Mouse (Mus musculus): Measurements from ENCODE around the gene Olfr514. TPM values are rescaled to one million over a fixed set of nuclear protein-coding genes. Genes with fewer than 3 reads are reported as not detected.

The Olfr514 gene
- total RNA-seq (2023) = not detected

DNA sequence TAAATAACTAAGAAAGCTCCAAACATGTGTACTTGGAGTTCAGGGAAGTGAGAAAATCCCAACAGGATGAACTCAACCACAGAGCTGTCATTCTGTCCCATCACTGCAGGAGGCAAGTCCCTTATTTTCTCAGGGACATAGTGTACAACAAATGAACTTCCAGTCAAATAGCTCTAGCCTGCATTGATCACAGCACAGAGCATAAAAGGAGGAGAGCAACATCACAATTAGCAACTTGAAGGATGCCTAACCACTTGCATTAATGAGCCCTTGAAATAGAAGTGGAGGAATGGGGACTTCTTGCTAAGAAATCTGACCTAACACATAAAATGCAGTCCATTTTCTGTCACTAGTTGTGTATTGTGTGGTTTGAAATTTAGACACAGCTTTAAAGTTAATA, at the start of gene Olfr514:
Olfr514 (minus strand) TSS at position 101 of the 400 bp plus-strand sequence.

DNA sequence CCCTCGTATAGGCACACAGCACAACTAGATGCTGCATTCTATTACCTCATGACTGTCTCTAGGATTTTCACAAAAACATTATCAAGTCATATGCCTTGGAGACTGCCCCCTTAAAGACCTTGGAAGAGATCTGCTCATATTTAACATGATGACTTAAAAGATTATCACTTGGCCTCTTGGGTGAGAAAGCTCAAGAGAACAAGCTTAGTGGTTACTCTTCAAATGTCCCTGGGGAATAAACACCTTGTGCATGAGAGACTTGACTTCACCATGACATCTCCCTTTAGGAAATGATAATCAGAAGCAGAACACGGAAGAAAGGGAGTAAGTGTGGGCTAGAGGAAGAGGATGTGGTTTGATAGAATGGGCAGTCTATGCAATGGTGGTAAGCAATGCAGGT, 46.5 kb upstream of the Olfr514 start, which contains the start of gene Olfr517:
Olfr517 (minus strand) TSS at position 101 of the 400 bp plus-strand sequence.

DNA sequence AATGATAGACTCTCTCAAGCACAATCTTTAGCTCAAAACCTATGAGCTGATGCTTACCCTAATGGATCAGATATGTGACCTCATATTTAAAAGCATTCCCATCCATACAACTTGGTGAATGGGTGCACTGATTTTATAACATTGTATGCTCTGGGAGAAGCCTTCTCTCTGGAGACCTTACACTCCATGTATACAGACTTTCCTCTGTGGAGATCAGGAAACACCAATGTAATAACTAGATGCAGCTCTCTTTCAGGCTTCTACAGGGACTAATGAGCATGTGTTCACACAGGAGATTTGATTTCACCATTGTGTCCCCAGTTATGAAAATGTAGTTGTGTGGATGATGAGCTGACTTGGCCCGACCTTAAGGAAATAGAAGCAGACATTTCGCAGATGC, 24.6 kb upstream of the Olfr514 start, which contains the start of gene Olfr516:
Olfr516 (minus strand) TSS at position 101 of the 400 bp plus-strand sequence.

Other genes with a start within 250 kb of the Olfr514 start
- gene Olfr506, start 215.2 kb downstream of the Olfr514 start, total RNA-seq (2023) = not detected
- not detected for gene Olfr507, start 204.2 kb downstream of the Olfr514 start, total RNA-seq (2023)
- not detected for gene Olfr508, start 196.0 kb downstream of the Olfr514 start, total RNA-seq (2023)
- not detected for gene Olfr509, start 174.1 kb downstream of the Olfr514 start, total RNA-seq (2023)
- gene Olfr510, start 159.6 kb downstream of the Olfr514 start, total RNA-seq (2023) = not detected
- gene Olfr512, start 112.7 kb downstream of the Olfr514 start, total RNA-seq (2023) = not detected
- gene Olfr513, start 75.0 kb downstream of the Olfr514 start, total RNA-seq (2023) = not detected
- gene Olfr516, start 24.5 kb upstream of the Olfr514 start, total RNA-seq (2023) = not detected
- gene Olfr517, start 46.4 kb upstream of the Olfr514 start, total RNA-seq (2023) = not detected
- not detected for gene Olfr518, start 59.0 kb upstream of the Olfr514 start, total RNA-seq (2023)
- gene Olfr519, start 68.4 kb upstream of the Olfr514 start, total RNA-seq (2023) = not detected
- under 1 TPM; 0.82 to 0.86 TPM for gene Nlrp10, start 104.2 kb upstream of the Olfr514 start, total RNA-seq (2023)
- 100 to 1,000 TPM; 215 to 246 TPM for gene Eif3f, start 108.4 kb upstream of the Olfr514 start, total RNA-seq (2023)
- gene Tub, start 124.3 kb upstream of the Olfr514 start, total RNA-seq (2023) = not detected